Mouse (Mus musculus) limb, embryonic 14.5 days (tissue): ENCODE measurements at regions not wholly inside any gene's neighbourhood (a gene's known extent, or its start where the extent isn't known, plus 50 kb on each side); places are given as distances from the start of the nearest gene placed in this dataset.
"Not testable (repeated sequence)": the region's sequence is repeated elsewhere in the genome, so short reads cannot be mapped to it uniquely, and the experiment has no call there.

ENCODE experiments used
- ATAC-seq: fragments of 200-750 bp; cut with Nextera tagmentation; 2 replicates; pipeline ENCODE4 v1.8.0; 2017; ENCODE audit warnings: low read depth, moderate number of reproducible peaks, moderate TSS enrichment; ENCODE audit not compliant: low FRiP score
- DNase-seq: peaks from one replicate; pipeline ENCODE4 v3.0.0-alpha.2; 2015; ENCODE audit warnings: low spot score
- H3K27ac ChIP-seq: fragments of 300-500 bp; sonication (generic); replicated peaks from 2 replicates; pipeline ENCODE4 v1.5.1; 2014; ENCODE audit warnings: low read depth, mild to moderate bottlenecking, low read length, moderate library complexity, mixed read lengths
- H3K27me3 ChIP-seq: fragments of 300-500 bp; sonication (generic); 2 replicates; pipeline ENCODE4 v1.6.1; 2014; ENCODE audit warnings: low read length, mixed read lengths; ENCODE audit not compliant: control insufficient read depth, insufficient read depth
- H3K36me3 ChIP-seq: fragments of 300-500 bp; sonication (generic); 2 replicates; pipeline ENCODE4 v1.6.1; 2014; ENCODE audit warnings: mild to moderate bottlenecking, low read length, moderate library complexity, mixed read lengths; ENCODE audit not compliant: control insufficient read depth, insufficient read depth
- H3K4me1 ChIP-seq: fragments of 300-500 bp; sonication (generic); 2 replicates; pipeline ENCODE4 v1.6.1; 2014; ENCODE audit warnings: antibody characterized with exemption, low read length, mixed read lengths; ENCODE audit not compliant: control insufficient read depth, insufficient read depth
- H3K4me2 ChIP-seq: fragments of 300-500 bp; sonication (generic); replicated peaks from 2 replicates; pipeline ENCODE4 v1.6.1; 2014; ENCODE audit warnings: low read depth, mild to moderate bottlenecking, low read length, moderate library complexity; ENCODE audit not compliant: severe bottlenecking
- H3K4me3 ChIP-seq: fragments of 300-500 bp; sonication (generic); replicated peaks from 2 replicates; pipeline ENCODE4 v1.5.1; 2014; ENCODE audit warnings: low read length
- H3K9ac ChIP-seq: fragments of 300-500 bp; sonication (generic); 2 replicates; pipeline ENCODE4 v1.6.1; 2014; ENCODE audit warnings: mild to moderate bottlenecking, low read depth, low read length, moderate library complexity; ENCODE audit not compliant: severe bottlenecking
- H3K9me3 ChIP-seq: fragments of 300-500 bp; sonication (generic); 2 replicates; pipeline ENCODE4 v1.6.1; 2016; ENCODE audit warnings: low read length; ENCODE audit not compliant: control insufficient read depth
- POLR2A ChIP-seq: fragments of 200-500 bp; IDR thresholded peaks from 2 replicates; pipeline ENCODE4 v1.8.0; 2012; ENCODE audit warnings: inconsistent platforms, mild to moderate bottlenecking, moderate library complexity, borderline replicate concordance; ENCODE audit not compliant: insufficient read depth, insufficient read length; ENCODE audit errors: extremely low read depth
- WGBS: fragments of 180-500 bp; shearing (Covaris S2); extraction: QIAGEN DNeasy Blood & Tissue Kit; methylation state at CpG from one replicate; pipeline ENCODE4 v1.1.7; 2014; 5-methylcytosine and 5-hydroxymethylcytosine counted together

DNA sequence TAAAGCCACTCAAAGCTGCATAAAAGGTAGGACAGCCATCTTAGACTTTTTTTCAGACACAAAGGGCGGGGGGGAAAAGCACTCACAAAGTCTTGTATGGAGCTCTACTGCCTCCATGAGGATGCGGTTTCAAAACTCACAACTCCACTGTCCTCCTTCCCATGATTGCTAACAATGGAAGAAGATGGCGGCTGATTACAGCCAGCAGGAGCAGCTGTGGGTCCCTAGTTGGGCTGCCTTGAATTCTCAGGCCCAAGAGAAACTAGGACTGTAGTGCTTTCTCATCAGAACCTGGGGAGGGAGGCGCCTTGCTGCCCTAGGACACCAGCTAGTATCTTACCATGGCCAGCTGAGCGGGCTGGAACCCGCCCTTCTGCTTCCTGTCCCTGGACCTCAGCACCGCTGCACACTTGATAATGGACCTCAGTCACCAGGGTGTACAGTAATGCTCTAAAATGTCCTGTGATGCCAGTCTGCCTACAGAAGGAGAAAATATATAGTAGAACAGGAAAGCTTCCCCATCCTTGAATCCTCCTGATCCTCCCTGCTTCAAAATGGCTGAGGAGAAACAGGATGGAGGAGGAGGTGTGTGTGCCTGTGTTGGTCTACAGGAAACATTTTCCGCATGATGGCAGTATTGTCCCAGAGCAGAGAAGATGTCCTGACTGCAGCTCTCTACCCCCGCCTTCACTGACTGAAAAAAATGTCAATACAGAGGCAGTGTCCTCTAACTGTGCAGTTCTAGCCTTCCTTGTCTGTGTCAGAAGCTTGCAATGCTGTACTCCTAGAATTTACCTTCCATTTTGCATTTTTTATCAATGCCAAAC is 183.7 kb upstream of the Olfr1324 start:
- WGBS = 76% methylated on average over 9 of the region's 9 CpGs
- H3K27ac ChIP-seq = peak overlapping the region; percentile 56
- 0 out of 2 replicates have a peak, but pooled peaks cover 4% of the 10 kb centered on the region for H3K36me3 ChIP-seq
- H3K9me3 ChIP-seq = no peaks in the 10 kb centered on the region
- ATAC-seq = no peak
- no peak for TF ChIP-seq POLR2A
- peak overlapping the region; percentile 25; the same call in 1 of the 2 replicates for H3K9ac ChIP-seq
- peak overlapping the region; percentile 26 for H3K4me3 ChIP-seq
- H3K4me1 ChIP-seq = no peaks in the 10 kb centered on the region
- H3K4me2 ChIP-seq = peak overlapping the region; percentile 30
- peak; percentile 78 for DNase-seq
- no peaks in the 10 kb centered on the region for H3K27me3 ChIP-seq

GRCm38 (mm10) chrX:50608141-50608540 is 179.8 kb upstream of the Olfr1324 start:
- H3K27ac ChIP-seq, H3K27me3 ChIP-seq, H3K4me2 ChIP-seq, H3K4me3 ChIP-seq, H3K4me1 ChIP-seq, H3K36me3 ChIP-seq, H3K9me3 ChIP-seq, DNase-seq, ATAC-seq, H3K9ac ChIP-seq: not testable (repeated sequence)
- 71% methylated on average over 6 of the region's 6 CpGs for WGBS

DNA sequence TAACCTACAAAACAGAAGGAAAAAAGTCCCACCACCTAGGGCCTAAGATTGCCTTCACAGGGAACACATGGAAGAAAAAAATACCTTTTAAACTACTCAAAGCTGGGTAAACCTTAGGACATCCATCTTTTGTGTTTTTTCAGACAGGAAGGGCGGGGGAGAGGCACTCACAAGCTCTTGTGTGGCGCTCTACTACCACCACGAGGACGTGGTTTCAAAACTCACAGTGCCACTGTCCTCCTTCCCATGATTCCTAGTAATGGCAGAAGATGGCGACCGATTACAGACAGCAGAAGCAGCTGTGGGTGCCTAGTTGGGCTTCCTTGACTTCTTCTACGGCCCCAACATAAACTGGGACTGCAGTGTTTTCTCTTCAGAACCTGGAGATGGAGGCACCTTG is 179.3 kb upstream of the Olfr1324 start:
- no peak overlapping the region for H3K4me2 ChIP-seq
- no peak overlapping the region for H3K4me3 ChIP-seq
- H3K9ac ChIP-seq = no peak overlapping the region
- no peaks in the 10 kb centered on the region for H3K4me1 ChIP-seq
- H3K36me3 ChIP-seq = 0 out of 2 replicates have a peak, but pooled peaks cover 4% of the 10 kb centered on the region
- H3K27me3 ChIP-seq = no peaks in the 10 kb centered on the region
- no peak for TF ChIP-seq POLR2A
- H3K27ac ChIP-seq = no peak overlapping the region
- 74% methylated on average over 7 of the region's 7 CpGs for WGBS
- ATAC-seq (no peak), DNase-seq (no peak)
- no peaks in the 10 kb centered on the region for H3K9me3 ChIP-seq

- not testable (repeated sequence) for H3K9ac ChIP-seq, H3K4me3 ChIP-seq, H3K4me1 ChIP-seq, H3K27me3 ChIP-seq, H3K36me3 ChIP-seq, H3K9me3 ChIP-seq, H3K27ac ChIP-seq
- DNase-seq (peak; percentile 69), ATAC-seq (0 out of 2 replicates have a peak, but pooled peaks have one; percentile 50)
- 59% methylated on average over 2 of the region's 2 CpGs for WGBS
- 0 out of 2 replicates have a peak overlapping the region, but pooled peaks have one; percentile 19 for H3K4me2 ChIP-seq
Measured at GRCm38 (mm10) chrX:50605517-50605916, 177.2 kb upstream of the Olfr1324 start.

DNA sequence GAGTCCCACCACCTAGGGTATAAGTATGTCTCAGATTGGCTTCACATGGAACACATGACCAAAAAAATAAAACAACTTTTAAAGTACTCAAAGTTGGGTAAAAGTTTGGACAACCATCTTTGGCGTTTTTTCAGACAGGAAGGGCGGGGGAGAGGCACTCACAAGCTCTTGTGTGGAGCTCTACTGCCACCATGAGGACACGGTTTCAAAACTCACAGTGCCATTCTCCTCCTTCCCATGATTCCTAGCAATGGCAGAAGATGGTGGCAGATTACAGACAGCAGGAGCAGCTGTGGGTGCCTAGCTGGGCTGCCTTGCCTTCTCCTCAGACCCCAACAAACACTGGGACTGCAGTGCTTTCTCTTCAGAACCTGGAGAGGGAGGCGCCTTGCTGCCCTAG is 176.7 kb upstream of the Olfr1324 start:
- 0 out of 2 replicates have a peak overlapping the region, but pooled peaks have one; percentile 19 for H3K4me2 ChIP-seq
- WGBS = 46% methylated on average over 4 of the region's 4 CpGs
- H3K27ac ChIP-seq, DNase-seq, H3K9ac ChIP-seq, H3K36me3 ChIP-seq, H3K4me3 ChIP-seq, H3K27me3 ChIP-seq, ATAC-seq, H3K9me3 ChIP-seq, H3K4me1 ChIP-seq: not testable (repeated sequence)

- H3K27me3 ChIP-seq, H3K36me3 ChIP-seq, H3K9me3 ChIP-seq, H3K4me1 ChIP-seq, H3K27ac ChIP-seq, H3K9ac ChIP-seq: not testable (repeated sequence)
- peak overlapping the region; percentile 23 for H3K4me3 ChIP-seq
- DNase-seq = peak; percentile 80
- WGBS = 62% methylated on average over 3 of the region's 3 CpGs
- peak; percentile 60; the same call in 1 of the 2 replicates for ATAC-seq
- 0 out of 2 replicates have a peak overlapping the region, but pooled peaks have one; percentile 19 for H3K4me2 ChIP-seq
Measured at GRCm38 (mm10) chrX:50602881-50603280, 174.6 kb upstream of the Olfr1324 start.

DNA sequence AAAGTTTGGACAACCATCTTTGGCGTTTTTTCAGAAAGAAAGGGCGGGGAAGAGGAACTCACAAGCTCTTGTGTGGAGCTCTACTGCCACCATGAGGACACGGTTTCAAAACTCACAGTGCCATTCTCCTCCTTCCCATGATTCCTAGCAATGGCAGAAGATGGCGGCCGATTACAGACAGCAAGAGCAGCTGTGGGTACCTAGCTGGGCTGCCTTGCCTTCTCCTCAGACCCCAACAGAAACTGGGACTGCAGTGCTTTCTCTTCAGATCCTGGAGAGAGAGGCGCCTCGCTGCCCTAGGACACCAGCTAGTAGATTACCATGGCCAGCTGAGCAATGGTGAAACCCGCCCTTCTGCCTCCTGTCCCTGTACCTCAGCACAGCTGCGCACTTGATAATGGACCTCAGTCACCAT is 174.2 kb upstream of the Olfr1324 start:
- WGBS = 74% methylated on average over 9 of the region's 9 CpGs
- H3K36me3 ChIP-seq, H3K4me1 ChIP-seq, H3K9me3 ChIP-seq, ATAC-seq, H3K27me3 ChIP-seq, H3K27ac ChIP-seq, DNase-seq, H3K9ac ChIP-seq: not testable (repeated sequence)
- 0 out of 2 replicates have a peak overlapping the region, but pooled peaks have one; percentile 19 for H3K4me2 ChIP-seq
- peak overlapping the region; percentile 23 for H3K4me3 ChIP-seq

- not testable (repeated sequence) for H3K36me3 ChIP-seq
Measured at GRCm38 (mm10) chrX:50600262-50600661, 172.0 kb upstream of the Olfr1324 start.

More at GRCm38 (mm10) chrX:50600262-50600661, 172.0 kb upstream of the Olfr1324 start:
- peak; percentile 77 for DNase-seq
- Histone ChIP-seq H3K4me3 (peak overlapping the region; percentile 18), H3K4me2 (peak overlapping the region; percentile 35; the same call in 1 of the 2 replicates), H3K27ac (peak overlapping the region; percentile 63; the same call in 1 of the 2 replicates)
- ATAC-seq, H3K9ac ChIP-seq, H3K4me1 ChIP-seq, H3K9me3 ChIP-seq, H3K27me3 ChIP-seq: not testable (repeated sequence)
- WGBS = 72% methylated on average over 3 of the region's 3 CpGs
